ENCODE assay signal across 10 mouse cellular contexts in the genomic region with DNA sequence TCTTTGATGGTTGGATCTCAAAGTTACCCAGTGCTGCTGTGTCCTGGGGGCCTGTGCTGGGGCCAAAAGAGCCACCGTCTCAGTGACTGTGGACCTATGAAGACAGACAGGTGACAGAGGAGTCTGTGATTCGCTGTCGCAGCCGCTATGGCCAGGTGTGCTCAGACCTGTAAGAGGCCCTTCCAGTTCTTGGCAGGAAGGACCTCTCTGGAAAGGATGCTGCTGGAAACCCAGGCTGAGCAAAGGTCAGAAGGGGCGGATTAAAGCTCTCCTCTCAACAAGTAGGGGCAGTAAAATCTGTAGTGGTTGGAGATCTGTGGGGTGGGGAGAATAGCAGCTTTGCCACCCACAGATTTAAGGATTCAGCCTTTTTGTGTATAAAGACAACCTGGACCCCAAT. TPM values are rescaled to one million over a fixed set of nuclear protein-coding genes. Genes with fewer than 3 reads are reported as not detected.
DNase-seq lines count a peak whose midpoint lies in the region; ATAC-seq and TF ChIP-seq lines count a peak whose summit lies in the region.
"Had no signal": no experiment of that assay in that cellular context is flagged by ENCODE, and none has a peak within 500 bp of the region (broad histone marks: within the 10 kb centered on the region; RNA-seq: fewer than 3 reads in every experiment).

No protein-coding gene starts in this region.

- peak overlapping the region; percentile 19; the same call in 1 of the 2 replicates for H3K27ac ChIP-seq in cerebellum, adult 2 months (ENCODE audit: insufficient read depth, low read length)
- no peak overlapping the region for H3K27ac ChIP-seq in embryonic facial prominence, embryonic 11.5 days (replicated peaks; ENCODE audit: low read depth, low read length)
- H3K27ac ChIP-seq in hindbrain, embryonic 13.5 days = peak overlapping the region; percentile 90
- peak overlapping the region; percentile 83; the same call in 1 of the 2 replicates for H3K27ac ChIP-seq in midbrain, embryonic 14.5 days (replicated peaks; ENCODE audit: low read depth, low read length)
- H3K27ac ChIP-seq: limb, embryonic 15.5 days had no signal

- no peak for TF ChIP-seq CTCF in cerebellum, adult 2 months (IDR thresholded peaks at IDR 0.05; ENCODE audit: borderline replicate concordance, insufficient read depth, low read depth, low read length)

- no peaks in the 10 kb centered on the region for H3K9me3 ChIP-seq in embryonic facial prominence, embryonic 11.5 days (replicated peaks; ENCODE audit: control insufficient read depth, low read length)
- no peaks in the 10 kb centered on the region for H3K9me3 ChIP-seq in hindbrain, embryonic 13.5 days
- H3K9me3 ChIP-seq in midbrain, embryonic 14.5 days (ENCODE audit: control insufficient read depth, low read length) = no peaks in the 10 kb centered on the region
- H3K9me3 ChIP-seq: limb, embryonic 15.5 days had no signal

- peak overlapping the region; percentile 68; the same call in 1 of the 2 replicates for H3K9ac ChIP-seq in embryonic facial prominence, embryonic 11.5 days (replicated peaks; ENCODE audit: low read length)
- peak overlapping the region; percentile 74 for H3K9ac ChIP-seq in hindbrain, embryonic 13.5 days
- peak overlapping the region; percentile 53 for H3K9ac ChIP-seq in midbrain, embryonic 14.5 days (replicated peaks; ENCODE audit: low read length)

- no peaks in the 10 kb centered on the region for H3K27me3 ChIP-seq in cerebellum, adult 2 months (ENCODE audit: control insufficient read depth, insufficient read depth, low read length)
- peaks cover 17% of the 10 kb centered on the region for H3K27me3 ChIP-seq in embryonic facial prominence, embryonic 11.5 days (ENCODE audit: control insufficient read depth, insufficient read depth, low read length)
- peaks cover 2% of the 10 kb centered on the region; the same call in 1 of the 2 replicates for H3K27me3 ChIP-seq in hindbrain, embryonic 13.5 days
- no peaks in the 10 kb centered on the region for H3K27me3 ChIP-seq in midbrain, embryonic 14.5 days (ENCODE audit: control insufficient read depth, insufficient read depth, low read length)

- H3K36me3 ChIP-seq in embryonic facial prominence, embryonic 11.5 days (replicated peaks; ENCODE audit: control insufficient read depth, insufficient read depth, low read depth, low read length) = no peaks in the 10 kb centered on the region
- no peaks in the 10 kb centered on the region for H3K36me3 ChIP-seq in hindbrain, embryonic 13.5 days
- no peaks in the 10 kb centered on the region for H3K36me3 ChIP-seq in midbrain, embryonic 14.5 days (ENCODE audit: control insufficient read depth, insufficient read depth, low read length)
- H3K36me3 ChIP-seq: limb, embryonic 15.5 days had no signal

- intact Hi-C loops in left cerebral cortex, postnatal 14 days (cut with DNase I) = no loop called here

- 82% methylated on average over 5 of the region's 5 CpGs for WGBS in cerebellum, adult 2 months
- WGBS in embryonic facial prominence, embryonic 11.5 days = 42% methylated on average over 5 of the region's 5 CpGs
- WGBS in hindbrain, embryonic 13.5 days = 56% methylated on average over 5 of the region's 5 CpGs
- WGBS in midbrain, embryonic 14.5 days = 56% methylated on average over 5 of the region's 5 CpGs

- no peak overlapping the region for H3K4me3 ChIP-seq in cerebellum, adult 2 months (replicated peaks; ENCODE audit: insufficient read depth, low read depth, low read length)
- no peak overlapping the region for H3K4me3 ChIP-seq in embryonic facial prominence, embryonic 11.5 days (ENCODE audit: low read depth, low read length)
- H3K4me3 ChIP-seq in hindbrain, embryonic 13.5 days = no peak overlapping the region
- H3K4me3 ChIP-seq in midbrain, embryonic 14.5 days (replicated peaks; ENCODE audit: low read depth, low read length) = no peak overlapping the region

- no peak for TF ChIP-seq POLR2A in cerebellum, adult 2 months (IDR thresholded peaks at IDR 0.05; ENCODE audit: borderline replicate concordance, insufficient read depth, low read length)

- DNase-seq in cerebellum, adult 2 months = no peak
- no peak for DNase-seq in cerebellum, postnatal 25 days
- no peak for DNase-seq in embryonic facial prominence, embryonic 11.5 days (ENCODE audit: low spot score)
- DNase-seq in midbrain, embryonic 14.5 days = no peak
- no peak for DNase-seq in embryo, embryonic 11 days
- DNase-seq in left cerebral cortex, postnatal 14 days (ENCODE audit: low spot score in 2 of 2) = no peak
- no peak for DNase-seq in cerebellum, adult 18-20 months

- peaks cover 26% of the 10 kb centered on the region for H3K4me1 ChIP-seq in cerebellum, adult 2 months (ENCODE audit: control insufficient read depth, insufficient read depth, low read length)
- no peaks in the 10 kb centered on the region; the same call in 1 of the 2 replicates for H3K4me1 ChIP-seq in embryonic facial prominence, embryonic 11.5 days (ENCODE audit: control insufficient read depth, insufficient read depth, low read length)
- peaks cover 67% of the 10 kb centered on the region for H3K4me1 ChIP-seq in hindbrain, embryonic 13.5 days (replicated peaks)
- peaks cover 44% of the 10 kb centered on the region for H3K4me1 ChIP-seq in midbrain, embryonic 14.5 days (ENCODE audit: control insufficient read depth, insufficient read depth, low read length)

- ATAC-seq in embryonic facial prominence, embryonic 11.5 days (replicated peaks; ENCODE audit: insufficient number of reproducible peaks, low FRiP score, low TSS enrichment, low read depth) = no peak
- no peak for ATAC-seq in hindbrain, embryonic 13.5 days (ENCODE audit: low FRiP score)
- ATAC-seq in midbrain, embryonic 14.5 days (ENCODE audit: low FRiP score, low TSS enrichment) = no peak

- H3K4me2 ChIP-seq in embryonic facial prominence, embryonic 11.5 days (ENCODE audit: low read depth, low read length) = no peak overlapping the region
- peak overlapping the region; percentile 60 for H3K4me2 ChIP-seq in hindbrain, embryonic 13.5 days
- H3K4me2 ChIP-seq in midbrain, embryonic 14.5 days (ENCODE audit: low read length) = peak overlapping the region; percentile 64

RNA-seq across cellular contexts. Expression of a gene that starts 7.7 kb away (rescaled TPM):
- polyA plus RNA-seq in cerebellum, adult 2 months (2012; rRNA removed) = 54.5 and 59.6 TPM in 2 replicates
- polyA plus RNA-seq in embryonic facial prominence, embryonic 11.5 days (2014; fragmentation: Nextera tagmentation; extraction: Ambion mirVana) = 53.6 and 69.0 TPM in 2 replicates
- 109 and 110 TPM in 2 replicates for polyA plus RNA-seq in hindbrain, embryonic 13.5 days (2015; fragmentation: Nextera tagmentation; extraction: Ambion mirVana)
- 122 and 165 TPM in 2 replicates for polyA plus RNA-seq in midbrain, embryonic 14.5 days (2014; fragmentation: Nextera tagmentation; extraction: Ambion mirVana)
- total RNA-seq in left cerebral cortex, postnatal 14 days (2021) = 10 to 100 TPM; 58.3 to 58.8 TPM
- total RNA-seq: MEL had no signal
